In genomic region chr1:72913073-72913472, GRCm38 (mm10) we compare ENCODE assay signal across 15 mouse cellular contexts. TPM values are rescaled to one million over a fixed set of nuclear protein-coding genes. Genes with fewer than 3 reads are reported as not detected.
DNase-seq lines count a peak whose midpoint lies in the region; ATAC-seq lines count a peak whose summit lies in the region.
"Had no signal": no experiment of that assay in that cellular context is flagged by ENCODE, and none has a peak within 500 bp of the region (broad histone marks: within the 10 kb centered on the region; RNA-seq: fewer than 3 reads in every experiment).

No protein-coding gene starts in this region.

- H3K4me2 ChIP-seq in lung, embryonic 15.5 days: no peak overlapping the region
- no peak overlapping the region for H3K4me2 ChIP-seq in stomach, embryonic 15.5 days
- no peak overlapping the region for H3K4me2 ChIP-seq in midbrain, embryonic 14.5 days (ENCODE audit: low read length)
- H3K4me2 ChIP-seq: heart, embryonic 12.5 days; hindbrain, embryonic 12.5 days had no signal

- peak; percentile 20; the same call in 1 of the 2 replicates for ATAC-seq in lung, embryonic 15.5 days (ENCODE audit: borderline replicate concordance, extremely low read depth, low FRiP score, low TSS enrichment)
- ATAC-seq in stomach, embryonic 15.5 days (ENCODE audit: insufficient read depth, low FRiP score, low read depth): no peak; the same call in 1 of the 2 replicates
- ATAC-seq in midbrain, embryonic 14.5 days (ENCODE audit: low FRiP score, low TSS enrichment): no peak
- ATAC-seq: activated CD4-positive, CD25-positive, alpha-beta regulatory T cell, adult 4 months had no signal

- peaks cover 35% of the 10 kb centered on the region for H3K4me1 ChIP-seq in lung, embryonic 15.5 days
- peaks cover 13% of the 10 kb centered on the region; the same call in 1 of the 2 replicates for H3K4me1 ChIP-seq in stomach, embryonic 15.5 days
- no peaks in the 10 kb centered on the region for H3K4me1 ChIP-seq in midbrain, embryonic 14.5 days (ENCODE audit: control insufficient read depth, insufficient read depth, low read length)
- H3K4me1 ChIP-seq: hindbrain, embryonic 12.5 days had no signal

- no peak overlapping the region for H3K9ac ChIP-seq in lung, embryonic 15.5 days
- no peak overlapping the region for H3K9ac ChIP-seq in stomach, embryonic 15.5 days
- no peak overlapping the region for H3K9ac ChIP-seq in midbrain, embryonic 14.5 days (replicated peaks; ENCODE audit: low read length)
- H3K9ac ChIP-seq: heart, embryonic 12.5 days; hindbrain, embryonic 12.5 days had no signal

- peak; percentile 12 to 21 for DNase-seq in heart, postnatal 14 days
- no peak for DNase-seq in heart, postnatal 4 days
- DNase-seq in adrenal gland, postnatal 36 days: peak; percentile 48 to 70
- DNase-seq in midbrain, embryonic 14.5 days: no peak
- DNase-seq in urinary bladder, postnatal 25 days (ENCODE audit: low spot score): no peak
- DNase-seq: cerebellum, postnatal 25 days; kidney, adult 8-10 months; right cerebral cortex, adult 18-20 months had no signal

- no peaks in the 10 kb centered on the region for H3K27me3 ChIP-seq in lung, embryonic 15.5 days
- H3K27me3 ChIP-seq in stomach, embryonic 15.5 days (replicated peaks): no peaks in the 10 kb centered on the region
- H3K27me3 ChIP-seq in midbrain, embryonic 14.5 days (ENCODE audit: control insufficient read depth, insufficient read depth, low read length): no peaks in the 10 kb centered on the region
- H3K27me3 ChIP-seq: heart, embryonic 12.5 days; hindbrain, embryonic 12.5 days had no signal

- H3K4me3 ChIP-seq in lung, embryonic 15.5 days: no peak overlapping the region
- H3K4me3 ChIP-seq in stomach, embryonic 15.5 days (replicated peaks): no peak overlapping the region
- H3K4me3 ChIP-seq in midbrain, embryonic 14.5 days (replicated peaks; ENCODE audit: low read depth, low read length): no peak overlapping the region
- H3K4me3 ChIP-seq: forebrain, embryonic 10.5 days; heart, embryonic 12.5 days; hindbrain, embryonic 12.5 days; left cerebral cortex, adult 2 months had no signal

- no peaks in the 10 kb centered on the region for H3K9me3 ChIP-seq in lung, embryonic 15.5 days
- no peaks in the 10 kb centered on the region for H3K9me3 ChIP-seq in stomach, embryonic 15.5 days
- H3K9me3 ChIP-seq in midbrain, embryonic 14.5 days (ENCODE audit: control insufficient read depth, low read length): no peaks in the 10 kb centered on the region
- H3K9me3 ChIP-seq: forebrain, embryonic 10.5 days; heart, embryonic 12.5 days; hindbrain, embryonic 12.5 days had no signal

- H3K36me3 ChIP-seq in lung, embryonic 15.5 days: no peaks in the 10 kb centered on the region
- H3K36me3 ChIP-seq in stomach, embryonic 15.5 days: no peaks in the 10 kb centered on the region
- no peaks in the 10 kb centered on the region for H3K36me3 ChIP-seq in midbrain, embryonic 14.5 days (ENCODE audit: control insufficient read depth, insufficient read depth, low read length)
- H3K36me3 ChIP-seq: forebrain, embryonic 10.5 days; heart, embryonic 12.5 days; hindbrain, embryonic 12.5 days had no signal

- intact Hi-C loops in heart, postnatal 14 days (cut with DNase I): no loop called here

- peak overlapping the region; percentile 75 for H3K27ac ChIP-seq in lung, embryonic 15.5 days
- H3K27ac ChIP-seq in stomach, embryonic 15.5 days: 0 out of 2 replicates have a peak overlapping the region, but pooled peaks have one; percentile 38
- no peak overlapping the region for H3K27ac ChIP-seq in midbrain, embryonic 14.5 days (replicated peaks; ENCODE audit: low read depth, low read length)
- H3K27ac ChIP-seq: forebrain, embryonic 10.5 days; hindbrain, embryonic 12.5 days; left cerebral cortex, adult 2 months had no signal

- WGBS in lung, embryonic 15.5 days: 58% methylated on average over 5 of the region's 5 CpGs
- WGBS in stomach, embryonic 15.5 days: 65% methylated on average over 5 of the region's 5 CpGs
- WGBS in midbrain, embryonic 14.5 days: 87% methylated on average over 5 of the region's 5 CpGs

RNA-seq across cellular contexts. Expression of gene Igfbp5, which starts 38.4 kb away (rescaled TPM):
- total RNA-seq in heart, postnatal 14 days (2021): 100 to 1,000 TPM; 139 to 161 TPM
- total RNA-seq in heart, postnatal 4 days (2021): 100 to 1,000 TPM; 190 to 236 TPM
- 100 to 1,000 TPM in 1 of 2 experiments, 10 to 100 TPM in 1; 56.7 to 109 TPM for total RNA-seq in adrenal gland, postnatal 36 days (2021)
- polyA plus RNA-seq in lung, embryonic 15.5 days (2015; fragmentation: Nextera tagmentation; extraction: Ambion mirVana): 72.0 and 76.7 TPM in 2 replicates
- 89.8 and 94.7 TPM in 2 replicates for polyA plus RNA-seq in stomach, embryonic 15.5 days (2015; fragmentation: Nextera tagmentation; extraction: Ambion mirVana)
- 22.4 and 30.4 TPM in 2 replicates for polyA plus RNA-seq in midbrain, embryonic 14.5 days (2014; fragmentation: Nextera tagmentation; extraction: Ambion mirVana)
- polyA plus RNA-seq: activated CD4-positive, CD25-positive, alpha-beta regulatory T cell, adult 4 months had no signal

Comparison
In these comparisons a context has a peak if more than half of its experiments do, and no peak if none do; other contexts are left out.
1. DNase-seq: peak in heart, postnatal 14 days (2 of 2) and adrenal gland, postnatal 36 days (2 of 2); none in heart, postnatal 4 days (single experiment), midbrain, embryonic 14.5 days (single experiment) and urinary bladder, postnatal 25 days (single experiment).